Mouse (Mus musculus) embryonic facial prominence, embryonic 11.5 days (tissue): Measurements from ENCODE around the gene Atp1a2. TPM values are rescaled to one million over a fixed set of nuclear protein-coding genes. Genes with fewer than 3 reads are reported as not detected.

ENCODE experiments used
- ATAC-seq: fragments of 200-750 bp; cut with Nextera tagmentation; replicated peaks from 2 replicates; pipeline ENCODE4 v1.8.0; 2017; ENCODE audit warnings: low read depth; ENCODE audit not compliant: insufficient number of reproducible peaks, low FRiP score, low TSS enrichment
- DNase-seq: peaks from one replicate; pipeline ENCODE4 v3.0.0-alpha.2; 2015; ENCODE audit warnings: low spot score
- H3K27ac ChIP-seq: fragments of 300-500 bp; sonication (generic); replicated peaks from 2 replicates; pipeline ENCODE4 v1.5.1; 2014; ENCODE audit warnings: mild to moderate bottlenecking, low read depth, low read length, control low read depth
- H3K27me3 ChIP-seq: fragments of 300-500 bp; sonication (generic); 2 replicates; pipeline ENCODE4 v1.6.1; 2014; ENCODE audit warnings: mild to moderate bottlenecking, low read length, moderate library complexity, mixed read lengths; ENCODE audit not compliant: control insufficient read depth, insufficient read depth
- H3K36me3 ChIP-seq: fragments of 300-500 bp; sonication (generic); replicated peaks from 2 replicates; pipeline ENCODE4 v1.6.1; 2014; ENCODE audit warnings: low read depth, mild to moderate bottlenecking, low read length, moderate library complexity, mixed read lengths; ENCODE audit not compliant: control insufficient read depth, insufficient read depth
- H3K4me1 ChIP-seq: fragments of 300-500 bp; sonication (generic); 2 replicates; pipeline ENCODE4 v1.6.1; 2014; ENCODE audit warnings: low read length, mixed read lengths; ENCODE audit not compliant: control insufficient read depth, insufficient read depth
- H3K4me2 ChIP-seq: fragments of 300-500 bp; sonication (generic); 2 replicates; pipeline ENCODE4 v1.6.1; 2014; ENCODE audit warnings: low read depth, mild to moderate bottlenecking, control low read depth, low read length, moderate library complexity
- H3K4me3 ChIP-seq: fragments of 300-500 bp; sonication (generic); 2 replicates; pipeline ENCODE4 v1.5.1; 2014; ENCODE audit warnings: low read depth, low read length, control low read depth
- H3K9ac ChIP-seq: fragments of 300-500 bp; sonication (generic); replicated peaks from 2 replicates; pipeline ENCODE4 v1.6.1; 2014; ENCODE audit warnings: mild to moderate bottlenecking, control low read depth, low read length
- H3K9me3 ChIP-seq: fragments of 300-500 bp; sonication (generic); replicated peaks from 2 replicates; pipeline ENCODE4 v1.6.1; 2016; ENCODE audit warnings: mild to moderate bottlenecking, low read length, inconsistent platforms, mixed read lengths; ENCODE audit not compliant: control insufficient read depth
- WGBS: fragments of 180-500 bp; shearing (Covaris S2); extraction: QIAGEN DNeasy Blood & Tissue Kit; methylation state at CpG from one replicate; pipeline ENCODE4 v1.1.7; 2014; 5-methylcytosine and 5-hydroxymethylcytosine counted together
- polyA plus RNA-seq: library from polyadenylated mRNA; unstranded; fragments of >200 nt; fragmentation: Nextera tagmentation; extraction: Ambion mirVana; gene quantifications from 2 replicates; pipeline ENCODE4 v1.2.1, GENCODE M21; 2014

Gene Atp1a2
- polyA plus RNA-seq, 1 experiment from 2014 or later, result 0.65 TPM

GRCm38 (mm10) chr1:172286740-172287139 lies 11.1 kb downstream of the Atp1a2 start:
- DNase-seq (no peak), ATAC-seq (no peak)
- Histone ChIP-seq H3K4me3 (no peak overlapping the region), H3K36me3 (no peaks in the 10 kb centered on the region), H3K27me3 (no peaks in the 10 kb centered on the region), H3K4me1 (no peaks in the 10 kb centered on the region), H3K4me2 (no peak overlapping the region), H3K9ac (no peak overlapping the region), H3K27ac (no peak overlapping the region), H3K9me3 (no peaks in the 10 kb centered on the region)
- 88% methylated on average over 5 of the region's 5 CpGs for WGBS

- no peak overlapping the region for H3K4me3 ChIP-seq
- H3K27me3 ChIP-seq, result no peaks in the 10 kb centered on the region
- H3K9ac ChIP-seq, result no peak overlapping the region
- 90% methylated on average over 14 of the region's 14 CpGs for WGBS
- H3K9me3 ChIP-seq, result no peaks in the 10 kb centered on the region
- H3K4me2 ChIP-seq, result no peak overlapping the region
- DNase-seq, result no peak
- no peaks in the 10 kb centered on the region for H3K4me1 ChIP-seq
- no peaks in the 10 kb centered on the region for H3K36me3 ChIP-seq
- H3K27ac ChIP-seq, result no peak overlapping the region
- ATAC-seq, result no peak
Observed at GRCm38 (mm10) chr1:172284221-172284620, 13.6 kb downstream of the Atp1a2 start.

GRCm38 (mm10) chr1:172283073-172283472 lies 14.8 kb downstream of the Atp1a2 start:
- Histone ChIP-seq H3K4me1 (no peaks in the 10 kb centered on the region), H3K9me3 (no peaks in the 10 kb centered on the region), H3K9ac (no peak overlapping the region), H3K4me3 (no peak overlapping the region), H3K27ac (no peak overlapping the region), H3K4me2 (no peak overlapping the region), H3K36me3 (no peaks in the 10 kb centered on the region), H3K27me3 (no peaks in the 10 kb centered on the region)
- 91% methylated on average over 6 of the region's 6 CpGs for WGBS
- DNase-seq, result no peak
- no peak for ATAC-seq

- Histone ChIP-seq H3K27ac (no peak overlapping the region), H3K9ac (no peak overlapping the region), H3K9me3 (no peaks in the 10 kb centered on the region), H3K36me3 (no peaks in the 10 kb centered on the region), H3K4me1 (no peaks in the 10 kb centered on the region), H3K4me3 (no peak overlapping the region), H3K4me2 (no peak overlapping the region), H3K27me3 (no peaks in the 10 kb centered on the region)
- WGBS, result 86% methylated on average over 10 of the region's 10 CpGs
- DNase-seq, result no peak
- ATAC-seq, result no peak
Observed at GRCm38 (mm10) chr1:172281522-172282254, 16.2 kb downstream of the Atp1a2 start.

- no peak for DNase-seq
- H3K27ac ChIP-seq, result no peak overlapping the region
- WGBS, result 81% methylated on average over 16 of the region's 16 CpGs
Observed at GRCm38 (mm10) chr1:172279768-172280509, 17.9 kb downstream of the Atp1a2 start.

GRCm38 (mm10) chr1:172278328-172278727 lies 19.5 kb downstream of the Atp1a2 start:
- no peak overlapping the region for H3K27ac ChIP-seq

More at GRCm38 (mm10) chr1:172279768-172280509, 17.9 kb downstream of the Atp1a2 start:
- H3K9me3 ChIP-seq, result no peaks in the 10 kb centered on the region
- H3K36me3 ChIP-seq, result no peaks in the 10 kb centered on the region
- ATAC-seq, result no peak; the same call in 1 of the 2 replicates
- H3K27me3 ChIP-seq, result no peaks in the 10 kb centered on the region
- H3K4me2 ChIP-seq, result no peak overlapping the region
- H3K4me3 ChIP-seq, result no peak overlapping the region
- H3K9ac ChIP-seq, result no peak overlapping the region
- H3K4me1 ChIP-seq, result no peaks in the 10 kb centered on the region

GRCm38 (mm10) chr1:172277172-172277571 lies 20.7 kb downstream of the Atp1a2 start:
- H3K27me3 ChIP-seq, result no peaks in the 10 kb centered on the region
- H3K4me2 ChIP-seq, result no peak overlapping the region
- no peak for ATAC-seq
- H3K4me3 ChIP-seq, result no peak overlapping the region
- H3K9me3 ChIP-seq, result no peaks in the 10 kb centered on the region
- H3K36me3 ChIP-seq, result no peaks in the 10 kb centered on the region
- H3K4me1 ChIP-seq, result no peaks in the 10 kb centered on the region
- 82% methylated on average over 3 of the region's 3 CpGs for WGBS
- no peak overlapping the region for H3K27ac ChIP-seq
- no peak overlapping the region for H3K9ac ChIP-seq
- DNase-seq, result no peak

More at GRCm38 (mm10) chr1:172278328-172278727, 19.5 kb downstream of the Atp1a2 start:
- no peaks in the 10 kb centered on the region for H3K9me3 ChIP-seq
- H3K4me2 ChIP-seq, result no peak overlapping the region
- DNase-seq, result no peak
- no peak overlapping the region for H3K9ac ChIP-seq
- no peak for ATAC-seq
- H3K27me3 ChIP-seq, result no peaks in the 10 kb centered on the region
- no peak overlapping the region for H3K4me3 ChIP-seq
- no peaks in the 10 kb centered on the region for H3K36me3 ChIP-seq
- 93% methylated on average over 13 of the region's 13 CpGs for WGBS
- no peaks in the 10 kb centered on the region for H3K4me1 ChIP-seq

GRCm38 (mm10) chr1:172274547-172274946 lies 23.3 kb downstream of the Atp1a2 start:
- no peak overlapping the region for H3K27ac ChIP-seq
- ATAC-seq (no peak), DNase-seq (no peak)
- no peak overlapping the region for H3K4me2 ChIP-seq
- H3K27me3 ChIP-seq, result no peaks in the 10 kb centered on the region
- no peaks in the 10 kb centered on the region for H3K9me3 ChIP-seq
- 71% methylated on average over 5 of the region's 5 CpGs for WGBS
- H3K9ac ChIP-seq, result no peak overlapping the region
- H3K36me3 ChIP-seq, result no peaks in the 10 kb centered on the region
- H3K4me1 ChIP-seq, result no peaks in the 10 kb centered on the region
- no peak overlapping the region for H3K4me3 ChIP-seq
